7 mouse cellular contexts compared by ENCODE assay signal in genomic region chr13:32213702-32214452, GRCm38 (mm10).
DNase-seq lines count a peak whose midpoint lies in the region; ATAC-seq and TF ChIP-seq lines count a peak whose summit lies in the region.

No protein-coding gene starts in this region.

- 0 out of 2 replicates have a peak overlapping the region, but pooled peaks have one; percentile 27 for H3K27ac ChIP-seq in forebrain, embryonic 14.5 days (ENCODE audit: low read depth, low read length)
- H3K27ac ChIP-seq in kidney, adult 2 months (ENCODE audit: insufficient read depth, low read depth, low read length), result no peak overlapping the region

- peak; percentile 9 for DNase-seq in urinary bladder, postnatal 14 days (ENCODE audit: low spot score)
- DNase-seq in urinary bladder, postnatal 4 days (ENCODE audit: low spot score in 2 of 2), result no peak
- DNase-seq in c-Kit-positive CD71-positive TER-119-positive erythroid progenitor cells, embryonic 14.5 days (ENCODE audit: low spot score), result peak; percentile 10
- DNase-seq in forebrain, embryonic 14.5 days (ENCODE audit: low spot score), result peak; percentile 80
- peak; percentile 50 for DNase-seq in kidney, adult 2 months
- peak; percentile 9 for DNase-seq in telencephalon, adult 2 months (ENCODE audit: low read depth, low spot score)

- no peak for TF ChIP-seq POLR2A in kidney, adult 2 months (IDR thresholded peaks at IDR 0.05; ENCODE audit: low read depth, low read length)

- H3K9me3 ChIP-seq in forebrain, embryonic 14.5 days (replicated peaks; ENCODE audit: control insufficient read depth, low read length), result no peaks in the 10 kb centered on the region

- no peak overlapping the region for H3K4me3 ChIP-seq in forebrain, embryonic 14.5 days (ENCODE audit: low read depth, low read length)
- H3K4me3 ChIP-seq in kidney, adult 2 months (ENCODE audit: insufficient read depth, low read depth, low read length), result no peak overlapping the region

- no peak overlapping the region for H3K4me2 ChIP-seq in forebrain, embryonic 14.5 days (ENCODE audit: low read length)

- ATAC-seq in forebrain, embryonic 14.5 days, result peak; percentile 79
- peak; percentile 92 for ATAC-seq in megakaryocyte progenitor cell, adult 5-6 weeks (replicated peaks; ENCODE audit: poor library complexity)

- no peaks in the 10 kb centered on the region for H3K4me1 ChIP-seq in forebrain, embryonic 14.5 days (ENCODE audit: control insufficient read depth, insufficient read depth, low read length)
- H3K4me1 ChIP-seq in kidney, adult 2 months (ENCODE audit: control insufficient read depth, insufficient read depth, low read length), result no peaks in the 10 kb centered on the region

- H3K9ac ChIP-seq in forebrain, embryonic 14.5 days (ENCODE audit: low read length), result no peak overlapping the region

- TF ChIP-seq CTCF in kidney, adult 2 months (conservative IDR thresholded peaks at IDR 0.05; ENCODE audit: insufficient read depth, insufficient read length, low read depth, low read length), result peak; percentile 40; the same call in 1 of the 2 replicates

- H3K27me3 ChIP-seq in forebrain, embryonic 14.5 days (replicated peaks; ENCODE audit: control insufficient read depth, insufficient read depth, low read length), result no peaks in the 10 kb centered on the region
- no peaks in the 10 kb centered on the region for H3K27me3 ChIP-seq in kidney, adult 2 months (replicated peaks; ENCODE audit: control insufficient read depth, insufficient read depth, low read length)

- 51% methylated on average over 9 of the region's 9 CpGs for WGBS in forebrain, embryonic 14.5 days
- 49% methylated on average over 9 of the region's 9 CpGs for WGBS in kidney, adult 2 months

- H3K36me3 ChIP-seq in forebrain, embryonic 14.5 days (ENCODE audit: control insufficient read depth, insufficient read depth, low read length), result no peaks in the 10 kb centered on the region
- no peaks in the 10 kb centered on the region for H3K36me3 ChIP-seq in kidney, adult 2 months (ENCODE audit: control insufficient read depth, insufficient read depth, low read length)

Comparison
In these comparisons a context has a peak if more than half of its experiments do, and no peak if none do; other contexts are left out.
1. DNase-seq: peak in urinary bladder, postnatal 14 days (single experiment), c-Kit-positive CD71-positive TER-119-positive erythroid progenitor cells, embryonic 14.5 days (single experiment), forebrain, embryonic 14.5 days (single experiment), kidney, adult 2 months (single experiment) and telencephalon, adult 2 months (single experiment); none in urinary bladder, postnatal 4 days (0 of 2).